Mouse (Mus musculus) colon, adult 2 months (tissue): ENCODE results near the gene Hexim2. TPM values are rescaled to one million over a fixed set of nuclear protein-coding genes. Genes with fewer than 3 reads are reported as not detected.

Experiments
- polyA plus RNA-seq: library from polyadenylated mRNA; depleted of rRNA; stranded (reverse); fragments of >200 nt; gene quantifications from 2 replicates; pipeline ENCODE4 v1.2.3, GENCODE M21; 2012; rRNA removed

Hexim2 gene
- 3.1 and 4.3 TPM in 2 replicates for polyA plus RNA-seq

DNA sequence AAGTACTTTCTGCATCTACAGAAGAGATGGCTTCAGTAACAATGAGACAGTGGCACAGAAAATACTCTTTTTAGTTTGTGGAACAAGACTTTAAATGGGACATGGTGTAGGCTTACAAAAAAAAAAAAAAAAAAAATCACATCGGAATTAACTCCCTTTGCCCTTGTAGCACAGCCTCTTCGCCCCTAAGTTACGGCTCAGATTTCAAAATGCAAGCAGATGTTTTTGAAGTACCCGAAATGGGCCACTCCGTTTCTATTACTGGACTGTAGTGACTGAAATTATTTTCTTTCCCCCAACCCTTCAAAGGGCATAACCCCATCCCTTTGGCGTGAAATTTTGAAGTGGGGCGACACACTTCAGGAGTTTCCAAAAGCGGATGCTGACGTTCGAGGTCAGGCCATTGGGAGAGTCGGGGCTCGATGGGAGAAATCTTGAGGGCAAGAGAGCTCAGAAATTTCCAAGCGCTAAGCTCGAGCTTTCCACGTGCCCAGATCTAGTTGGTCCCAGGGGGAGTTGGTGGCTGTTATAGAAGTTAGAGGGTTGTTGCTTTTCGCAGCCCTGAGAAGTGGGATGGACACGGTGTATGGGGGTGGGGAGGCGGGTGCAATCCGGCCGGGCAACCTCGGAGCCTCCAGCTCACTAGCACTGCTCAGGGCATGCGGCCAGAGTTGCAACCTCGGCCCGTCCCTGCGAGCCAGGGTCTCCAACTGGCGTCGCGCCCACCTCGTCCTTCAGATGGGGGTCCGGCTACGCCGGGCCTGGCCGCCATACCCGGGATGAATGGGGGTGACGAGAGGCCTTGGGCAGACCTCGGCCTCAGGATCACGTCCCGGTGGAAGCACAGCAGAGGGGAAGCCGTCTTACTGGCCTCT is at the start of gene Hexim2:
TSS of gene Hexim2 (plus strand) at position 729 of the 875 bp plus-strand sequence.

DNA sequence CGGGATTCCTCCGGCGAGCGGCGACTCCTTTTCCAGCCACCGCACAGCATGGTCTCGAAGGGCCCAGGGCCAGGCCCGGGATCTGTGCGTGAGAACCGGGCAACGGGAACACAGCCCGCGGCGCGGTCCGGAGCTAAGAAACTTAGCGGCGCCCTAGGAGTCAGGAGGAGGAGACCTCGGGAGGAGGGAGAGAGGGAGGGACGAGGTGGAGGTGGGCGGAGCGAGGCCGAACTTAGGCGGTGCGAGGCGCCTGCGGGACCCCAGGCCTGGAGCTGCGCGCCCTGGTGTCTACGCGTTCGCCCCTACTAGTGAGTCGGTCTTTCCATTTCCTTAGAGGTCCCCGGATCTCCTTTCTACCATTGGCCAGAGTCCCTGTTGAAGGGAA is 30.8 kb upstream of the Hexim2 start, which contains the start of the genes Plcd3 and Acbd4:
TSS of gene Plcd3 (minus strand) at position 178 of the 385 bp plus-strand sequence.
TSS of gene Acbd4 (plus strand) at position 202 of the 385 bp plus-strand sequence.

GRCm38 (mm10) chr11:103116008-103116818 is 16.0 kb upstream of the Hexim2 start, which contains the start of gene Hexim1:
Gene Hexim1 (plus strand): TSS chr11:103116231.

DNA sequence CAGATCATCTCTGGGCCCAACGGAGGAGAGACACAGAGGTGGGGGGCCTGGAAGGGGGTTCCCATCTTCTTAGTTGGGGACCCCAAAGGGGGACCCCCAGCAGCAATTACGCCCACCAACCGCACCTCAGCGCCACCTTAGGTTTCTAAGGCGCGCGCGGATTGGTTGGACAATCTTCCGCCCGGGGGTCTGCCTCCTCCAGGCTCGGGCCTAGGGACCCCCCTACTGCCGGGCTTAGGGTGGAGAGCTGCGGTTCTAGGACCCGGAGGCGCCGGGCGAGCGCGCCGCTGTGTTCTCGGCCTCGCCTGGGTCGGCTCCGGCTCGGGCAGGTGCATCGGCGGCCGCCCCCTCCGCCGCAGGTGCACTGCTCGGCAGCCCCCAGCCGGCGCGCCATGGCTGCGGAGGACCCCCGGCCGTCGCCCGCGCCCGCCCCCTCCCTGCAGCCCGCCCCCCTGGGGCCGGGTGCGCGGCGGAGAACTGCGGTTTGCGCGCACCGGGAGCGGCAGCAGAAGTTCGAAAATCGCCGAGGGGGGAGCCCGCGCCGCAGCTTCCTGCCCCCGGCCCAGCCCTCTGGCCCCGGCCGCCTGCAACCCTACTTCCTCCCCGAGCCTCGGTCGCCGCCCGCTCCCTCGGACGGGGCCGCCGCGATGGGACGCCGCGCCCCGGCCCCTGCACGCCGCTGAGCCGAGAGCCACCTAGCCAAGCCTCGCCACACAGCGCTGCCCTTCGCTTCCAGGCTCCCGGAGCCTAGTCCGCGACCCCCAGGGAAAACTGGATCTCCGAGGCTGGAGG is 38.5 kb downstream of the Hexim2 start, which contains the start of gene Fmnl1:
TSS of gene Fmnl1 (plus strand) at position 614 of the 792 bp plus-strand sequence.

Other genes with a start within 250 kb of the Hexim2 start
- gene Fam187a, start 247.3 kb upstream of the Hexim2 start, polyA plus RNA-seq = not detected in 2 replicates
- gene Gfap, start 231.5 kb upstream of the Hexim2 start, polyA plus RNA-seq = 3.4 and 3.5 TPM in 2 replicates
- 5.7 and 6.6 TPM in 2 replicates for gene Kif18b, start 207.3 kb upstream of the Hexim2 start, polyA plus RNA-seq
- gene C1ql1, start 185.7 kb upstream of the Hexim2 start, polyA plus RNA-seq = 3.9 and 4.3 TPM in 2 replicates
- 31.0 and 31.9 TPM in 2 replicates for gene Nmt1, start 104.2 kb upstream of the Hexim2 start, polyA plus RNA-seq
- gene Dcakd, start 104.1 kb upstream of the Hexim2 start, polyA plus RNA-seq = 53.7 and 68.5 TPM in 2 replicates
- gene Plcd3, start 30.8 kb upstream of the Hexim2 start, polyA plus RNA-seq = 9.0 and 24.8 TPM in 2 replicates
- 22.8 and 28.9 TPM in 2 replicates for gene Acbd4, start 30.7 kb upstream of the Hexim2 start, polyA plus RNA-seq
- 16.2 and 16.4 TPM in 2 replicates for gene Hexim1, start 16.2 kb upstream of the Hexim2 start, polyA plus RNA-seq
- 5.6 and 7.7 TPM in 2 replicates for gene Fmnl1, start 38.7 kb downstream of the Hexim2 start, polyA plus RNA-seq
- 0.50 and 0.73 TPM in 2 replicates for gene 1700023F06Rik, start 76.1 kb downstream of the Hexim2 start, polyA plus RNA-seq
- not detected in 2 replicates for gene Spata32, start 86.0 kb downstream of the Hexim2 start, polyA plus RNA-seq
- 11.2 and 11.7 TPM in 2 replicates for gene Map3k14, start 135.0 kb downstream of the Hexim2 start, polyA plus RNA-seq
- gene Arhgap27, start 231.3 kb downstream of the Hexim2 start, polyA plus RNA-seq = 204 and 239 TPM in 2 replicates